8 mouse cellular contexts compared by ENCODE assay signal in genomic region chr5:88766863-88767262, GRCm38 (mm10). TPM values are rescaled to one million over a fixed set of nuclear protein-coding genes. Genes with fewer than 3 reads are reported as not detected.
DNase-seq lines count a peak whose midpoint lies in the region; ATAC-seq and TF ChIP-seq lines count a peak whose summit lies in the region.

No protein-coding gene starts in this region.

- peaks cover 18% of the 10 kb centered on the region for H3K4me1 ChIP-seq in heart, embryonic 15.5 days (replicated peaks)
- H3K4me1 ChIP-seq in bone marrow, adult 2 months (ENCODE audit: control insufficient read depth, insufficient read depth, low read length): peaks cover 2% of the 10 kb centered on the region; the same call in 1 of the 2 replicates

- no peak for DNase-seq in heart, adult 8-10 months (ENCODE audit: low spot score)
- DNase-seq in layer of hippocampus, postnatal 10 days (ENCODE audit: low spot score in 2 of 2): no peak
- DNase-seq in gastrocnemius, adult 18-20 months (ENCODE audit: low spot score): no peak
- DNase-seq in gastrocnemius, postnatal 4 days (ENCODE audit: low spot score in 2 of 2): no peak

- 89% methylated on average over 5 of the region's 5 CpGs for WGBS in heart, embryonic 15.5 days
- 20% methylated on average over 5 of the region's 5 CpGs for WGBS in bone marrow, adult 2 months

- ATAC-seq in heart, embryonic 15.5 days (replicated peaks; ENCODE audit: insufficient number of reproducible peaks, insufficient read depth, low FRiP score, low read depth): no peak
- peak; percentile 28 to 34; a peak in 2 of 4 replicates for ATAC-seq in hematopoietic stem cell, adult 5-6 weeks (replicated peaks in 1 of 2; ENCODE audit: insufficient read depth in 1 of 2, low FRiP score in 2 of 2, low TSS enrichment in 1 of 2, low read depth in 1 of 2, poor library complexity in 2 of 2, severe bottlenecking in 2 of 2)
- peak; percentile 35 for ATAC-seq in megakaryocyte progenitor cell, adult 5-6 weeks (replicated peaks; ENCODE audit: poor library complexity)

- no peaks in the 10 kb centered on the region for H3K9me3 ChIP-seq in heart, embryonic 15.5 days (replicated peaks)

- no peaks in the 10 kb centered on the region for H3K27me3 ChIP-seq in heart, embryonic 15.5 days

- no peak overlapping the region for H3K27ac ChIP-seq in heart, embryonic 15.5 days
- peak overlapping the region; percentile 30; the same call in 1 of the 2 replicates for H3K27ac ChIP-seq in bone marrow, adult 2 months (ENCODE audit: control insufficient read depth, insufficient read depth, low read depth, low read length, poor library complexity)

- no peak overlapping the region for H3K9ac ChIP-seq in heart, embryonic 15.5 days

- peak overlapping the region; percentile 72; the same call in 1 of the 2 replicates for H3K4me2 ChIP-seq in heart, embryonic 15.5 days

- H3K36me3 ChIP-seq in heart, embryonic 15.5 days: peaks cover 4% of the 10 kb centered on the region

- TF ChIP-seq POLR2A in bone marrow, adult 2 months (IDR thresholded peaks at IDR 0.05; ENCODE audit: borderline replicate concordance, control insufficient read depth, low read depth, low read length): no peak

- 0 out of 2 replicates have a peak overlapping the region, but pooled peaks have one; percentile 80 for H3K4me3 ChIP-seq in heart, embryonic 15.5 days
- H3K4me3 ChIP-seq in bone marrow, adult 2 months (replicated peaks; ENCODE audit: control insufficient read depth, low read depth, low read length): peak overlapping the region; percentile 60

- TF ChIP-seq CTCF in bone marrow, adult 2 months (IDR thresholded peaks at IDR 0.05; ENCODE audit: control insufficient read depth, insufficient read depth, low read length): no peak

RNA-seq across cellular contexts. Expression of gene Dck, which starts 2.1 kb away (rescaled TPM):
- polyA plus RNA-seq in heart, embryonic 15.5 days (2015; fragmentation: Nextera tagmentation; extraction: Ambion mirVana): 27.6 and 31.9 TPM in 2 replicates
- 1 to 10 TPM; 1.8 to 2.7 (median 2.4) TPM for total RNA-seq in heart, adult 8-10 months (2022)
- 25.0 and 49.8 TPM in 2 replicates for polyA plus RNA-seq in bone marrow, adult 2 months (2011; ENCODE audit: insufficient read depth, insufficient read length, low replicate concordance, missing spikeins)
- total RNA-seq in hematopoietic stem cell, adult 5-6 weeks (2017): 30.8 and 45.9 TPM in 2 replicates
- 44.5 and 48.0 TPM in 2 replicates for total RNA-seq in megakaryocyte progenitor cell, adult 5-6 weeks (2015)
- 19.6 and 26.6 TPM in 2 replicates for total RNA-seq in megakaryocyte progenitor cell, adult 5-6 weeks (2017)
- 10 to 100 TPM; 16.7 to 16.8 TPM for total RNA-seq in layer of hippocampus, postnatal 10 days (2021)
- total RNA-seq in gastrocnemius, adult 18-20 months (2021): 1 to 10 TPM; 1.3 TPM
- 10 to 100 TPM in 1 of 2 experiments, 1 to 10 TPM in 1; 8.7 to 11.4 TPM for total RNA-seq in gastrocnemius, postnatal 4 days (2021)

RNA-seq across cellular contexts. Expression of gene Mob1b, which starts 46.2 kb away (rescaled TPM):
- 15.5 and 15.7 TPM in 2 replicates for polyA plus RNA-seq in heart, embryonic 15.5 days (2015; fragmentation: Nextera tagmentation; extraction: Ambion mirVana)
- total RNA-seq in heart, adult 8-10 months (2022): 10 to 100 TPM; 17.0 to 25.0 (median 20.9) TPM
- 9.2 and 13.1 TPM in 2 replicates for polyA plus RNA-seq in bone marrow, adult 2 months (2011; ENCODE audit: insufficient read depth, insufficient read length, low replicate concordance, missing spikeins)
- 12.6 and 19.9 TPM in 2 replicates for total RNA-seq in hematopoietic stem cell, adult 5-6 weeks (2017)
- total RNA-seq in megakaryocyte progenitor cell, adult 5-6 weeks (2015): 29.4 and 34.6 TPM in 2 replicates
- total RNA-seq in megakaryocyte progenitor cell, adult 5-6 weeks (2017): 8.7 and 9.0 TPM in 2 replicates
- total RNA-seq in layer of hippocampus, postnatal 10 days (2021): 10 to 100 TPM; 33.4 to 34.5 TPM
- 10 to 100 TPM; 17.7 to 20.3 TPM for total RNA-seq in gastrocnemius, adult 18-20 months (2021)
- 10 to 100 TPM; 34.5 to 42.6 TPM for total RNA-seq in gastrocnemius, postnatal 4 days (2021)
